Mouse (Mus musculus): ENCODE results near the gene Icam4. TPM values are rescaled to one million over a fixed set of nuclear protein-coding genes. Genes with fewer than 3 reads are reported as not detected.

Gene Icam4
- total RNA-seq, 2 experiments from 2014 or later = 0.53 to 0.79 TPM

Small RNAs within 50 kb of the gene (microRNA-seq; reads per million reads assigned to microRNA genes)
- 0 reads per million in 2 experiments for gene Mir1900
- 0 to 0.70 reads per million in 2 experiments for gene Mir7082

Other genes with a start within 250 kb of the Icam4 start
- 10 to 100 TPM; 22.2 to 25.4 TPM for gene Col5a3, start 214.3 kb upstream of the Icam4 start, total RNA-seq (2021)
- gene Rdh8, start 210.9 kb upstream of the Icam4 start, total RNA-seq (2021) = not detected
- gene A230050P20Rik, start 160.7 kb upstream of the Icam4 start, total RNA-seq (2021) = 1 to 10 TPM; 6.5 to 7.2 TPM
- 1 to 10 TPM; 1.7 to 1.8 TPM for gene Angptl6, start 149.6 kb upstream of the Icam4 start, total RNA-seq (2021)
- 10 to 100 TPM; 13.2 to 13.9 TPM for gene Ppan, start 141.2 kb upstream of the Icam4 start, total RNA-seq (2021)
- gene Eif3g, start 130.8 kb upstream of the Icam4 start, total RNA-seq (2021) = 100 to 1,000 TPM; 109 to 113 TPM
- 10 to 100 TPM; 28.9 to 30.6 TPM for gene Dnmt1, start 69.5 kb upstream of the Icam4 start, total RNA-seq (2021)
- 10 to 100 TPM; 10.2 to 11.0 TPM for gene S1pr2, start 52.6 kb upstream of the Icam4 start, total RNA-seq (2021)
- gene Mrpl4, start 26.6 kb upstream of the Icam4 start, total RNA-seq (2021) = 100 to 1,000 TPM; 103 to 104 TPM
- gene Icam1, start 13.4 kb upstream of the Icam4 start, total RNA-seq (2021) = 1 to 10 TPM; 8.9 to 9.5 TPM
- gene Icam5, start 2.7 kb downstream of the Icam4 start, total RNA-seq (2021) = under 1 TPM; 0.10 to 0.12 TPM
- gene Zglp1, start 37.7 kb downstream of the Icam4 start, total RNA-seq (2021) = not detected
- gene Gm49373, start 43.7 kb downstream of the Icam4 start, total RNA-seq (2021) = under 1 TPM; 0.31 to 0.32 TPM
- gene Fdx1l, start 44.2 kb downstream of the Icam4 start, total RNA-seq (2021) = 10 to 100 TPM; 29.3 to 31.7 TPM
- gene Gm38431, start 62.6 kb downstream of the Icam4 start, total RNA-seq (2021) = under 1 TPM; 0.64 to 0.77 TPM
- 10 to 100 TPM; 38.6 to 39.4 TPM for gene Raver1, start 62.6 kb downstream of the Icam4 start, total RNA-seq (2021)
- gene Tyk2, start 101.9 kb downstream of the Icam4 start, total RNA-seq (2021) = 1 to 10 TPM; 8.9 to 9.5 TPM
- 100 to 1,000 TPM; 167 to 169 TPM for gene Cdc37, start 120.6 kb downstream of the Icam4 start, total RNA-seq (2021)
- gene Pde4a, start 136.3 kb downstream of the Icam4 start, total RNA-seq (2021) = 10 to 100 TPM; 21.3 to 28.2 TPM
- 10 to 100 TPM; 38.5 to 39.5 TPM for gene Keap1, start 210.0 kb downstream of the Icam4 start, total RNA-seq (2021)
- gene S1pr5, start 219.1 kb downstream of the Icam4 start, total RNA-seq (2021) = under 1 TPM; 0.41 to 0.50 TPM
- 10 to 100 TPM; 67.6 to 69.6 TPM for gene Atg4d, start 235.9 kb downstream of the Icam4 start, total RNA-seq (2021)

All from heart, postnatal 10 days (tissue).